Mouse (Mus musculus) brain, embryonic 14.5 days (tissue): ENCODE data around the gene Gatd1. TPM values are rescaled to one million over a fixed set of nuclear protein-coding genes. Genes with fewer than 3 reads are reported as not detected.
"Not testable (repeated sequence)": the region's sequence is repeated elsewhere in the genome, so short reads cannot be mapped to it uniquely, and the experiment has no call there.

Experiments
- DNase-seq: peaks from one replicate; pipeline ENCODE4 v3.0.0-alpha.2; 2011; ENCODE audit warnings: low read depth
- CTCF ChIP-seq: fragments of 200-500 bp; IDR thresholded peaks from 2 replicates; pipeline ENCODE4 v1.5.1; 2012; ENCODE audit warnings: inconsistent platforms, mild to moderate bottlenecking, moderate library complexity, borderline replicate concordance; ENCODE audit not compliant: insufficient read depth, insufficient read length; ENCODE audit errors: extremely low read depth
- POLR2A ChIP-seq: fragments of 200-500 bp; IDR thresholded peaks from 2 replicates; pipeline ENCODE4 v1.6.1; 2012; ENCODE audit warnings: mild to moderate bottlenecking, inconsistent platforms, borderline replicate concordance; ENCODE audit not compliant: poor library complexity, insufficient read depth, insufficient read length, severe bottlenecking; ENCODE audit errors: extremely low read depth
- polyA plus RNA-seq: library from polyadenylated mRNA; depleted of rRNA; stranded (reverse); fragments of >200 nt; gene quantifications from 2 replicates; pipeline ENCODE4 v1.2.3, GENCODE M21; 2012

Gatd1 gene
- polyA plus RNA-seq, 1 experiment: 70.9 TPM

DNA sequence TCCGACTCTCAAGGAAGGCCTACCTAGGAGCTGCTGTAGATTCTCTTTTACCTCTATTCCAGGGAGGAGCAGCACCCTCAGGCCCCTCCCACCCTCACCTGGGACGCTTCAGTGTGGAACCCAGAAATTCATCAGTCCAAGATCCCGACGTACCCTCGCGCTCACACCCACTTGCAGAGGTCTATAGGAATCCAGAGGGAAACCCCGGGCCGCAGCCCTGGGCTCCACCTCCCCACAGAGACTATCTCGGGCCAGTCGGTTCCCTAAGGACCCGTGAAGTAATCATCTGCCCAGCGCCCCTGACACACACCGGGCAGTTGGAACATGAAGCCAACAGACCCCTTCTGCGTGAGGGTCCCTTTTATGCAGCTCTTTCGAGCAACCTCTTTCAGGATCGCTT, 605 bp downstream of the Gatd1 start:
- TF ChIP-seq POLR2A (no peak), CTCF (no peak)
- DNase-seq: no peak

- no peak for DNase-seq
- no peak for TF ChIP-seq POLR2A
- TF ChIP-seq CTCF: no peak
These were observed 2.3 kb downstream of the Gatd1 start for GRCm38 (mm10) chr7:141411667-141412066.

GRCm38 (mm10) chr7:141410631-141411030, 3.3 kb downstream of the Gatd1 start:
- DNase-seq: no peak
- TF ChIP-seq CTCF (no peak), POLR2A (no peak)

DNA sequence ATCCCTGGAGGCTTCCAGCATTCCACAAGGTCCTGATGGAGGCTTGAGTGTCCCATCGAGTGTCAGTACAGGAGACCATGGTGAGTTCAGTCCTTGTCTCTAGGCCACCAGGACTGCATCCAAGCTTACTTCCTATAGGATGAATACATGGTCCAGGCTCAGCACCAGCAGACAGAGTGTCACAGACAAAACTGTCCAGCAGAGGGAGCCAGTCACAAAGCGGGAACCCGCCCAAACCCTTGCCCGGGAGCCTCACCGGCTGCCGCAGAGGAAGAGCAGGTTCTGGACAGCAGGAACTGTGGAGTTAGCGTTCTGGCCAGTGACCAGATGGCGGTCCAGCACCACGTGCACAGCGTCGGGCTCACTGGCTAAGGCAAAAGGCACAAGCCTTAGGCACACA, 5.1 kb downstream of the Gatd1 start:
- peak; percentile 92 for TF ChIP-seq CTCF
- no peak for TF ChIP-seq POLR2A
- peak; percentile 87 for DNase-seq

DNA sequence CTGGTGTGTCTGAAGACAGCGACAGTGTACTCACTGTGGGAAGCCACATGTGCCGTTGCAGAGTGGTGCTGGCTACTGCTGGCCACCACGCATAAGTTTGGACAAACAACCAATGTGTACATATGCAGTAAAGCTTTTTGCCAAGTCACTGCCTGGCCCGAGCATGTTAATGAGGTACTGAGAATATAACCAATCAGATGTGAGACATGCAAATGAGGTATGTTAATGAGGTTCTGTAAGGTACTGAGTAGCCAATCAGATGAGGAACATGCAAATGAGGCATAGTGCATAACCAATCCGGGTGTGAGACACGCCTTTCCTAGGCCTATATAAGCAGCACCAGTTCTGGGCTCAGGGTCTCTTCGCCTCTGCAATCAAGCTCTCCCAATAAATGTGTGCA, 6.3 kb downstream of the Gatd1 start:
- DNase-seq: not testable (repeated sequence)

- TF ChIP-seq CTCF (no peak), POLR2A (no peak)
- DNase-seq: no peak
These were observed 8.5 kb downstream of the Gatd1 start for GRCm38 (mm10) chr7:141405466-141405865.

GRCm38 (mm10) chr7:141403305-141403704, 10.6 kb downstream of the Gatd1 start:
- peak; percentile 65 for DNase-seq
- peak; percentile 71 for TF ChIP-seq CTCF
- no peak for TF ChIP-seq POLR2A

DNA sequence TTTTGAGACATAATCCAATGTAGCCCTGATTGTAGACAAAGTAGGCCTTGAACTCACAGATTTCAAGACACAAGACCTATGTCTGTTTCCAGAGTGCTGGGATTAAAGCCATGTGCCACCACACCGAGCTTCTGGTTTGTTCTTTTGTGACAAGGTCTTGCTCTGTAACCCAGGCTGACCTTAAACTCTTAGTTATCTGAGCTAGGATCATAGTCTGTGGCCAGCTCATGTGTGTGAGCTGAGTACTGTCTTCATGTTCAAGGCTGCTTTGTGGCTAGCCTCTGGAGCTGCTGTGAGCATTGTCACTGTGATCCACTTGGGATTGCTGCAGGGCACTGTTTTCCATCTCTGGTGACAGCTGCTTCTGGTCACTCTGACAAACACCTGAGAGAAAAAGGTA, 18.6 kb downstream of the Gatd1 start:
- TF ChIP-seq POLR2A (no peak), CTCF (no peak)
- no peak for DNase-seq

GRCm38 (mm10) chr7:141394771-141395170, 19.2 kb downstream of the Gatd1 start:
- TF ChIP-seq CTCF (peak; percentile 84), POLR2A (no peak)
- peak; percentile 70 for DNase-seq

- TF ChIP-seq POLR2A: no peak
- no peak for TF ChIP-seq CTCF
- DNase-seq: no peak
These were observed 19.8 kb downstream of the Gatd1 start for GRCm38 (mm10) chr7:141394158-141394557.

GRCm38 (mm10) chr7:141392552-141393222, 21.2 kb downstream of the Gatd1 start:
- DNase-seq: peak; percentile 10

More at GRCm38 (mm10) chr7:141392552-141393222, 21.2 kb downstream of the Gatd1 start:
- TF ChIP-seq CTCF (no peak), POLR2A (no peak)
